Mouse (Mus musculus) E14TG2a.4 (cell line): ENCODE data around the gene Kctd11.

Source experiments
- CTCF ChIP-seq: conservative IDR thresholded peaks from 2 replicates; pipeline ENCODE4 v1.5.1; 2014; ENCODE audit warnings: low read length
- POU5F1 ChIP-seq: IDR thresholded peaks from 2 replicates; pipeline ENCODE4 v1.6.1; 2014; ENCODE audit warnings: low read length, borderline replicate concordance

DNA sequence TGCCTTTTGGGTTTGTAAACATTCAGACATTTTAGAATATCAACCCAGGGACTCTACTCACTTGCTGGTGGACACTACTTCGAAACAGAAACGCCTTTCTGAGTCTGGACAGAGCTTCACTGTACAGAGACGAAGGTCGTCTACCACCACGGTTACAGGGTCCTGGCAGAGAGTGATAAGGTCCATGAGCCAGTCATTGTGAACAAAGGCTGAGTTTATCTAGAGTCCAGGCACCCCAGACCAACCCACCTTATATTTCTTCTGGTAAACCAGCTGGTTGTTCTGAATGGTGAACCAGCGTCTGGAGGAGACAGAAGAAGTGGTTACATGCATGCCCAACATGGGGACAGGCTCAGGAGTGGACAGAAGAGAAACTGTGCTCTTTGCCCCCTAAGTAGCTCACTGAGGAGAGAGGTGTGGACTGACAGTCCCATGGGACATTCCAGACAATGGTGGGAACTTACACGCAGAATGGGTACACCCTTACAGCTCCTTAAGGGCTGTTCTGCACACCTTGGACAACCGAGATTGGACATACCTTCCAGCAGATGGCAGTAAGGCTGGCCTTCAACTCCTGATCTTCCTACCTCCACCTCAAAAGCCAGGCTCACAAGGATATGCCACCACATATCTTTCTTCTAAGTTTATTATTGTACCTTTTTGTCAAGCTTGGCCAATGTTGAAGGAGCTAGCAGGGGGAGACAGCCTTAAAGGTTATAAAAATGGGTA, 5.9 kb upstream of the Kctd11 start:
- TF ChIP-seq CTCF, result peak; percentile 34
- TF ChIP-seq POU5F1, result no peak
